Mouse (Mus musculus): ENCODE data around the gene Rab3b.
A peak's percentile ranks its signal among the peaks of the same experiment; 100 is the strongest.

The Rab3b gene

GRCm38 (mm10) chr4:108878963-108879822 is at the start of gene Rab3b:
TSS of gene Rab3b (plus strand) at chr4:108879063.
- peak; percentile 46 for DNase-seq

GRCm38 (mm10) chr4:108830698-108831097 is 48.2 kb upstream of the Rab3b start:
- DNase-seq: no peak

GRCm38 (mm10) chr4:108832916-108833827 is 45.7 kb upstream of the Rab3b start, which contains the start of gene Btf3l4:
TSS of gene Btf3l4 (minus strand) at chr4:108833614.
- DNase-seq: peak; percentile 88

GRCm38 (mm10) chr4:108833828-108834114 is 45.1 kb upstream of the Rab3b start:
- no peak for DNase-seq

- DNase-seq: peak; percentile 84
Measured at GRCm38 (mm10) chr4:108834115-108834970, 44.5 kb upstream of the Rab3b start, which contains the start of gene Txndc12. TSS of gene Txndc12 (plus strand) at chr4:108834601.

- DNase-seq: peak; percentile 4
Measured at GRCm38 (mm10) chr4:108834971-108835311, 43.9 kb upstream of the Rab3b start.

- no peak for DNase-seq
Measured at GRCm38 (mm10) chr4:108835496-108835895, 43.4 kb upstream of the Rab3b start.

- peak; percentile 4 for DNase-seq
Measured at GRCm38 (mm10) chr4:108838031-108838430, 40.8 kb upstream of the Rab3b start.

GRCm38 (mm10) chr4:108841920-108842578 is 36.8 kb upstream of the Rab3b start:
- DNase-seq: no peak

GRCm38 (mm10) chr4:108843336-108843735 is 35.5 kb upstream of the Rab3b start:
- no peak for DNase-seq

GRCm38 (mm10) chr4:108845824-108846569 is 32.9 kb upstream of the Rab3b start:
- no peak for DNase-seq

GRCm38 (mm10) chr4:108847715-108848504 is 31.0 kb upstream of the Rab3b start, which contains the start of gene Kti12:
TSS of gene Kti12 (plus strand) at chr4:108847785.
- peak; percentile 82 for DNase-seq

GRCm38 (mm10) chr4:108848505-108848848 is 30.4 kb upstream of the Rab3b start, which contains the start of gene A730015C16Rik:
TSS of gene A730015C16Rik (minus strand) at chr4:108848619.
- no peak for DNase-seq

GRCm38 (mm10) chr4:108866806-108867205 is 12.1 kb upstream of the Rab3b start:
- no peak for DNase-seq

- peak; percentile 89 for DNase-seq
Measured at GRCm38 (mm10) chr4:108869730-108870374, 9.0 kb upstream of the Rab3b start.

- no peak for DNase-seq
Measured at GRCm38 (mm10) chr4:108873746-108874145, 5.1 kb upstream of the Rab3b start.

GRCm38 (mm10) chr4:108877901-108878300 is 962 bp upstream of the Rab3b start:
- DNase-seq: no peak

GRCm38 (mm10) chr4:108883815-108884214 is 5.0 kb downstream of the Rab3b start:
- no peak for DNase-seq

GRCm38 (mm10) chr4:108887456-108887855 is 8.6 kb downstream of the Rab3b start:
- no peak for DNase-seq

GRCm38 (mm10) chr4:108890876-108891275 is 12.0 kb downstream of the Rab3b start:
- no peak for DNase-seq
